Mouse (Mus musculus) olfactory bulb, adult 2 months (tissue): Measurements from ENCODE around the gene Sh2b3. TPM values are rescaled to one million over a fixed set of nuclear protein-coding genes. Genes with fewer than 3 reads are reported as not detected.

Experiments
- H3K27ac ChIP-seq: fragments of 200-500 bp; 2 replicates; pipeline ENCODE4 v1.5.1; 2012; ENCODE audit warnings: low read depth, low read length; ENCODE audit not compliant: insufficient read depth
- H3K4me1 ChIP-seq: fragments of 200-500 bp; 2 replicates; pipeline ENCODE4 v1.6.1; 2012; ENCODE audit warnings: low read length; ENCODE audit not compliant: control insufficient read depth, insufficient read depth
- H3K4me3 ChIP-seq: fragments of 200-500 bp; 2 replicates; pipeline ENCODE4 v1.5.1; 2012; ENCODE audit warnings: mild to moderate bottlenecking, low read depth, low read length, moderate library complexity; ENCODE audit not compliant: insufficient read depth
- CTCF ChIP-seq: fragments of 200-500 bp; IDR thresholded peaks from 2 replicates; pipeline ENCODE4 v1.5.1; 2012; ENCODE audit warnings: low read depth, mild to moderate bottlenecking, low read length, moderate library complexity; ENCODE audit not compliant: insufficient read depth
- POLR2A ChIP-seq: fragments of 200-500 bp; IDR thresholded peaks from 2 replicates; pipeline ENCODE4 v1.6.1; 2012; ENCODE audit warnings: mild to moderate bottlenecking, low read depth, low read length, moderate library complexity; ENCODE audit not compliant: insufficient read depth
- WGBS: fragments of 180-500 bp; shearing (Covaris S2); methylation state at CpG from one replicate; pipeline ENCODE4 v1.1.7; 2018; 5-methylcytosine and 5-hydroxymethylcytosine counted together
- polyA plus RNA-seq: library from polyadenylated mRNA; stranded (reverse); fragments of >200 nt; gene quantifications from 2 replicates; pipeline ENCODE4 v1.2.4, GENCODE M21; 2012; ENCODE audit warnings: low replicate concordance; ENCODE audit not compliant: missing spikeins, insufficient read depth, insufficient read length

The Sh2b3 gene
- polyA plus RNA-seq, 1 experiment: not detected

DNA sequence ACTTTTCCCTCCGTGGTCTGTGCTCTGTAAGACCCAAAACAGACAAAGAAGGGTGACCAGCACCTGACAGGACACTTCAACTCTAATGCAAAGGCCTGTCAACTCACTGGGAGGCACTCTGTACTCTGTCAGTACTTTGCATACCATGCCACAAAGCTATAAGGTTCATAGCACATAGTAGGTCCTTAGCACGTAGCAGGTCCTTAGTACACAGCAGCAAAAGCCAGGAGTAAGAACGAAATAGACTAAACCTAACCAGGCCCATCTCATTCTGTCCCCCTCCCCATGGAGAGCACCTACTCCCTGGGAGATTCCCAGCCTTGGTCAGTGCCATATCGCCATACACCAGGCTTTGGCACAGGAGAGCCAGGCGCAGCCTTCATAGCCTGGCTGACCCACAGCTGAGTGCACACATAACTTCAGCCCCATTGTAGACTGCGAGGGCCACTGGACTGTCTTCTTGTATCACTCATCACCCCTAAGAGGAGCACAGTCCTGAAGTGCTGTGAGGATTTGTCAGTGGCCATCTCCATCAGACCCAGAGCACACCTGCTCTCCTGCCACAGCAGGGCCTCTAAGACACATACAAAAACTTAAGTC lies 6.3 kb downstream of the Sh2b3 start:
- no peak overlapping the region for H3K4me3 ChIP-seq
- no peak for TF ChIP-seq POLR2A
- TF ChIP-seq CTCF: no peak
- H3K4me1 ChIP-seq: peaks cover 47% of the 10 kb centered on the region
- 95% methylated on average over 6 of the region's 6 CpGs for WGBS
- no peak overlapping the region for H3K27ac ChIP-seq

DNA sequence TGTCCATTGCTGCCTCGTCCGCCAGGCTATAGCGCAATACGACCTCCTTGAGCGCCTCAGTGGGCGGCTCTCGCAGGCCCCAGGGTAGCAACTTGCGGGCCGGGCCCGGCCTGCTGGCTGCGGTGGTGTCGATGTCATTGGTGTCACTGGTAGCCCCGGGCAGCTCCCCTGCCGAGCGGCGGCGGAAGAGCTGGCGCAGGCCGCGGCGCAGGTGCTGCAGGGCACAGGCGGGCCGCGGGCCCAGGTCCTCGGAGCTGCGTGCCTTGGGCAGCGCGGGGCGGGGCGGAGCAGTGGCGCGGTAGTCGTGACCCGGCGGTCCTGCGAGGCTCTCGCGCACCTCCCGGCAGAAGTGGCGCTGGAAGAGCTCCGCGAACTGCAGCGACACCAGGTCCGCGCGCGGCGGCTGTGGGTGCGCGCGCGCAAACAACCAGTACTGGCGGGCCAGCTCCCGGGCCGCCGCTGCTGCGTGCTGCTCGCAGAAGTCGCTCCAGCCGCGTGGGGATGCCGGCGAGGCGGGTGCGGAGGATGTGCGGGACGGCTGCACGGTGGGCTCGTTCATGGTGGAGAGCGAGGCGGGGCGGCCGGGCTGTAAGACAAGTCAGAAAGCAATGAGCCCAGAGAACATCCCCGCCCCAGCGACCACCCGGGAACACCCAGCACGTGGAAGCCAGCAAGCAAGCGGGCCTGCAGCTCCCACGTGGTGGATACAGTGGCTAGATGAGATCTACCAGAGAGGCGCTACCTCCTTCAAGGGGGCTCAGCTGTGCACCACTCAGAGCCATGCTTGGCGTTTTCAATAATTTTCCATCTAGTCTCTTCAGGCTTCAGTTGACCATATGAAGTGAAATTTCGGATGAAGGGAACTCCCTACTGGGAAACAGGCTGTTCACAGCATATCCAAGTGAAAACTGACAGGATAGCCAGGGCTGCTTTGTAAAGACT lies 8.7 kb downstream of the Sh2b3 start:
- Histone ChIP-seq H3K27ac (no peak overlapping the region), H3K4me3 (peak overlapping the region; percentile 41), H3K4me1 (peaks cover 30% of the 10 kb centered on the region)
- TF ChIP-seq CTCF (no peak), POLR2A (0 out of 2 replicates have a peak, but pooled peaks have one; percentile 18)
- WGBS: 11% methylated on average over 82 of the region's 82 CpGs

DNA sequence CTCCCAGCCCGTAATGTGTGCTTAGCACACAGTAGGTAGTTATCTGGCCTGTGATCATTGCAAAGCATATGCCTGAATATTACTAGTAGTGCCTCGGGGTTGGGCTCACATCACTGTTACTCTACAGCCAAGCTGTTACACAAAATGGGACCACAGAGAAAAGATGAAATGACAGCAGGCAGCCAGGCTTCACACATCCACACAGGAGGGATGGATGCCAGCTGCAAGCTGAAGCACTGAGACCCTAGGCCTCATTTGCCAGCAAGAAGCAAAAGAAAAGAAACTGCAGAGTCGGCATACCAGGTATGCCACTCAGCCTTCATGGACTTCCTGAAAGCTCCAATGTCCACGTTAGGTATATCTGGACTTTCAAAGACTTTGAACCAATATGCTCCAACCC lies 9.6 kb downstream of the Sh2b3 start:
- no peak overlapping the region for H3K27ac ChIP-seq
- H3K4me1 ChIP-seq: peaks cover 31% of the 10 kb centered on the region
- TF ChIP-seq CTCF (no peak), POLR2A (no peak)
- WGBS: 86% methylated on average over 4 of the region's 4 CpGs
- no peak overlapping the region for H3K4me3 ChIP-seq

DNA sequence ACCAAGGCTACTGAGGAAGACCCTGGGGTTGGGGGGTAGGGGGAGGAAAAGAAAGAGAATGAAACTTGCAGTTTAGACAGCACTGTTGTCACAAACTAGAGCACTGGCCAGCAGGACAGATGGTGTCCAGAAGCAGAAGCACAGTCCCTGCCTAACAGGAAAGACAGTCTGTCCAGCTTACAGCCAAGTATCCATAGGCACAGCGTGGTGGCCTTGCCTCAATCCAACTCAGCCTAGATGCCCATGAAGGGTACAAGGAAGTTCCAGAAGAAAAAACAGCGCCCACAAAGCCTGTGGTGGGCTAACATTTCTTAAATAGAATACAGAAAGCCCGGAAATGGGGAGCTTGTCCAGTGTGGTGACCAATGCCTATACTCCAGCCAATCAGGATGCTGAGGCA lies 11.8 kb downstream of the Sh2b3 start:
- Histone ChIP-seq H3K4me3 (no peak overlapping the region), H3K27ac (no peak overlapping the region), H3K4me1 (peaks cover 26% of the 10 kb centered on the region)
- TF ChIP-seq CTCF (no peak), POLR2A (no peak)
- WGBS: 84% methylated on average over 3 of the region's 3 CpGs

DNA sequence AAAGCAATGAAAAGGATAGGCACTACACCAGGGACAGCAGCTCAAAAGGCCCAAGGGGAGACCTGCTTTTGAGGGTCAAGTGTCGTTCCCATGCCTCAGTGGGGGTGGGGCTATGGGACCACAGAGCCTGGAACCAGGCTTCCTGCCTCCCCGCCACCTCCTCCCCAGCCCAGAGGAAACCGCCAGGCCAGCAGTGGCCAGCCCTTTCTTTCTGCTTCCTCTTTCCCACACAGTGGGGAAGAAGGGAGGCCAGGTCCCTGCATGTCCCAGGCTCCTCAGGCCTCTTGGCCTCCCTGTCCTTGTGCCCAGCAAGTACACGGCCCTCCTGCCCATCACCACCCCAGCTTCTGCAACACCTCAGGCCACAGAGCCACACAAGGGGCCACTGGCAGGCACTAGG lies 13.3 kb downstream of the Sh2b3 start:
- TF ChIP-seq CTCF: no peak
- no peak for TF ChIP-seq POLR2A
- 69% methylated on average over 4 of the region's 4 CpGs for WGBS
- H3K4me1 ChIP-seq: peaks cover 26% of the 10 kb centered on the region
- H3K27ac ChIP-seq: no peak overlapping the region
- H3K4me3 ChIP-seq: no peak overlapping the region

DNA sequence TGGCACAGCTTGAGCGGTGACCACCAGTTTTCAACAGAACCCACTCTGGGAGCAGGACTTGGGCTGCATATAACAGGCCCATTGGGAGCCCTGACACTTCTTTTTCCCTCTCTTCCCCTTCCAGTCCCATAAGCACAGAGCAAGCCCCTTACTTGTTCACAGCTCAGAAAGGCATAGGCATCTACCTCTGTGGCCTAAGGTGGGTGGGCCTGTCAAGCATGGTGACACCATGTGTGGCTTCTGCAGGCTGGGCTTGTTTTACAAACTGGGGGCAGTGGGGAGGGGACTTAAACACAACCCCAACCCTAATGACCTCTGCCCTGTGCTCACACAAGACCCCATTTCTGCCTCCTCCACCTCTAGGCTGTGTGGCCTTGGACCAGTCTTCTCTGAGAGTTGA lies 13.8 kb downstream of the Sh2b3 start:
- TF ChIP-seq POLR2A: no peak
- Histone ChIP-seq H3K4me3 (no peak overlapping the region), H3K27ac (no peak overlapping the region), H3K4me1 (peaks cover 22% of the 10 kb centered on the region)
- WGBS: 60% methylated on average over 1 of the region's 1 CpGs

DNA sequence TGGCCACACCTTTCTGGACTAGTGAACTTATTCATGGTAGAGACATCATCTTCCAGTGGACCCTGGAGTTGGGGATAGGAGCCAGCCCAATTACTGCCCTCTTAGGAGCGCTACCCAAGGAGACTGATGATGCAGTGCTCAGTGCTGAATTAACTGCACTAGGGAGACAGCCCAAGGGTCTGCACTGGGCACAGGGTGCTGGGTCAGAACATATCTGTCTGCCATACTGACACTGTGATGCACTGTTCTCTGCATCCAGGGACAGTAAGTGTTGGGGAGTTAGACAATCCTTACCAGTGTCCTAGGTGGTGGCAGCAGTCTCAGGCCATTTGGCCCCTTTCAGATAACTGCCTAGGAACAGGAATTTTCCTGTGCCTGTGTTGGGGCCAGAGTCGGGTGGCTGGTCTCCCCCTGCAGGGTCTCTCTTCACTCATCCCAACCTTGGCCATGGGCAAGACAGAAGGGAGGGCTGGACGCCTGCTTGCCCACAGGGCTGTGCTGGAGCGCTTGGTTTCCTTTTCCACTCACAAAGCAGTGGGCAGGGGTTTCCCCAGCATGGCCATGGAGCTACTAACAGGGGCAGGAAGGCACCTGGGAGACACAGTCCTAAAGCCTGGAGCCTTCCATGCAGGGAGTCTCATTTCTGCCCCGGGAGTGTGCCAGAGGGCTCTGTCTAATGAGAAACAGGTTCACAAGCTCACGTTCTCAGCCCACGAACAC lies 14.5 kb downstream of the Sh2b3 start:
- 59% methylated on average over 7 of the region's 7 CpGs for WGBS
- Histone ChIP-seq H3K4me3 (no peak overlapping the region), H3K4me1 (peaks cover 23% of the 10 kb centered on the region), H3K27ac (no peak overlapping the region)
- TF ChIP-seq CTCF (no peak), POLR2A (no peak)

DNA sequence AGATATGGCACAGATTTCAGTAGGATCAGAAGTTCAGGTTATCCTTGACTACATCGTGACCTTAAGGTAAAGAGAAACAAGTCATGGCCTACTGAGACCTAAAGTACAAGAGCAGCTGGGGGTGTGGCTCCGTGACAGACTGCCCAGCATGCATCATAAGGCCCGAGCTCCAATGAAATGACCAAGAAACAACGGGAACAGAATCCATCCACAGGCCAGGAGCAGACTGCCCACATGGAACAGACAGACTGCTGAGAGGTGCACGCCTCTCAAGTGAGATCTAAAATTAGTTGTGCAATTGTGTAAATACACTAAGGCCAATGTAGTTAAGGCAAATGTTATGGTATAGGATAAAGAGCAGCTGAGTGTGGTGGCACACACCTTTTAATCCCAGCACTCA lies 15.9 kb downstream of the Sh2b3 start:
- Histone ChIP-seq H3K27ac (no peak overlapping the region), H3K4me1 (peaks cover 23% of the 10 kb centered on the region), H3K4me3 (no peak overlapping the region)
- WGBS: 69% methylated on average over 5 of the region's 5 CpGs
- no peak for TF ChIP-seq CTCF

DNA sequence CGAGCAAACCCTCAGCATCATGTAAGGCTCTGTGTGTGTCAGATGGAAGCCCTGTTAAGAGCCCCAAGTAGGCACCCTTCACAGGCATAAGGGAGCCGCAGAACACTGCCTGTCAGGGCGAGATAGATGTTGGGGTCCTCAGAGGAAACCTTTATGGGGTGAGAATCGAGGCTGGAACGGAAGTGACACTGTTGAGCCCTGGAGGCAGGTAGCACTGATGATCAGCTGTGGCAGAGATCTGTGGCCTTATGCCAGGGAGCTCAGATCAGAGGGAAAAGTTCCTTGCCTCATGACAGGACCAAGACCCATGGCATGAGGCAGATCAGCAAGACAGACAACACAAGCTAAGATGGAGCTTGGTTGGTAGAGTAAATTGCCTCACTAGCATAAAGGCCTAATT lies 16.3 kb downstream of the Sh2b3 start:
- Histone ChIP-seq H3K4me3 (no peak overlapping the region), H3K4me1 (peaks cover 23% of the 10 kb centered on the region), H3K27ac (no peak overlapping the region)
- 87% methylated on average over 5 of the region's 5 CpGs for WGBS
- TF ChIP-seq POLR2A: no peak
- TF ChIP-seq CTCF: no peak
